Mouse (Mus musculus): ENCODE data around the gene Sned1. TPM values are rescaled to one million over a fixed set of nuclear protein-coding genes. Genes with fewer than 3 reads are reported as not detected.

Sned1 gene
- polyA plus RNA-seq, 1 experiment from 2014 or later = 0.21 TPM

- Histone ChIP-seq H3K9me3 (replicated peaks) (no peaks in the 10 kb centered on the region), H3K27ac (replicated peaks) (no peak overlapping the region), H3K9ac (no peak overlapping the region), H3K4me1 (replicated peaks) (no peaks in the 10 kb centered on the region), H3K4me3 (replicated peaks) (no peak overlapping the region), H3K4me2 (no peak overlapping the region), H3K27me3 (peaks cover 12% of the 10 kb centered on the region), H3K36me3 (replicated peaks) (no peaks in the 10 kb centered on the region)
- 62% methylated on average over 4 of the region's 4 CpGs for WGBS (ENCODE audit: insufficient replicate concordance)
- no peak for ATAC-seq (ENCODE audit: insufficient read depth)
Measured at GRCm38 (mm10) chr1:93229626-93230025, 6.0 kb upstream of the Sned1 start.

- H3K9me3 ChIP-seq (replicated peaks) = no peaks in the 10 kb centered on the region
- peak overlapping the region; percentile 48 for H3K4me3 ChIP-seq (replicated peaks)
- H3K27ac ChIP-seq (replicated peaks) = no peak overlapping the region
- peaks cover 4% of the 10 kb centered on the region; the same call in 1 of the 2 replicates for H3K4me1 ChIP-seq (replicated peaks)
- ATAC-seq (ENCODE audit: insufficient read depth) = no peak
- peaks cover 56% of the 10 kb centered on the region for H3K27me3 ChIP-seq
- no peak overlapping the region for H3K9ac ChIP-seq
- H3K4me2 ChIP-seq = peak overlapping the region; percentile 77
- no peaks in the 10 kb centered on the region for H3K36me3 ChIP-seq (replicated peaks)
- 10% methylated on average over 3 of the region's 3 CpGs for WGBS (ENCODE audit: insufficient replicate concordance)
Measured at GRCm38 (mm10) chr1:93236545-93236924, 894 bp downstream of the Sned1 start.

GRCm38 (mm10) chr1:93237676-93238075 lies 2.0 kb downstream of the Sned1 start:
- H3K9ac ChIP-seq = no peak overlapping the region
- H3K4me1 ChIP-seq (replicated peaks) = peaks cover 4% of the 10 kb centered on the region; the same call in 1 of the 2 replicates
- no peak overlapping the region for H3K4me2 ChIP-seq
- ATAC-seq (ENCODE audit: insufficient read depth) = no peak
- peaks cover 56% of the 10 kb centered on the region for H3K27me3 ChIP-seq
- no peak overlapping the region for H3K4me3 ChIP-seq (replicated peaks)
- WGBS (ENCODE audit: insufficient replicate concordance) = 74% methylated on average over 10 of the region's 10 CpGs
- no peaks in the 10 kb centered on the region for H3K9me3 ChIP-seq (replicated peaks)
- H3K27ac ChIP-seq (replicated peaks) = no peak overlapping the region
- no peaks in the 10 kb centered on the region for H3K36me3 ChIP-seq (replicated peaks)

- H3K4me2 ChIP-seq = no peak overlapping the region
- peaks cover 4% of the 10 kb centered on the region; the same call in 1 of the 2 replicates for H3K4me1 ChIP-seq (replicated peaks)
- H3K27me3 ChIP-seq = peaks cover 56% of the 10 kb centered on the region
- no peaks in the 10 kb centered on the region for H3K36me3 ChIP-seq (replicated peaks)
- H3K9ac ChIP-seq = no peak overlapping the region
- ATAC-seq (ENCODE audit: insufficient read depth) = no peak
- no peaks in the 10 kb centered on the region for H3K9me3 ChIP-seq (replicated peaks)
- no peak overlapping the region for H3K4me3 ChIP-seq (replicated peaks)
- WGBS (ENCODE audit: insufficient replicate concordance) = 40% methylated on average over 4 of the region's 4 CpGs
- no peak overlapping the region for H3K27ac ChIP-seq (replicated peaks)
Measured at GRCm38 (mm10) chr1:93238201-93238600, 2.6 kb downstream of the Sned1 start.

GRCm38 (mm10) chr1:93245936-93246335 lies 10.3 kb downstream of the Sned1 start:
- WGBS (ENCODE audit: insufficient replicate concordance) = 23% methylated on average over 2 of the region's 2 CpGs
- Histone ChIP-seq H3K4me1 (replicated peaks) (no peaks in the 10 kb centered on the region), H3K9me3 (replicated peaks) (no peaks in the 10 kb centered on the region), H3K27ac (replicated peaks) (no peak overlapping the region), H3K4me3 (replicated peaks) (no peak overlapping the region), H3K9ac (no peak overlapping the region), H3K36me3 (replicated peaks) (no peaks in the 10 kb centered on the region), H3K27me3 (no peaks in the 10 kb centered on the region), H3K4me2 (no peak overlapping the region)
- ATAC-seq (ENCODE audit: insufficient read depth) = no peak

- Histone ChIP-seq H3K4me1 (replicated peaks) (no peaks in the 10 kb centered on the region), H3K36me3 (replicated peaks) (no peaks in the 10 kb centered on the region), H3K4me3 (replicated peaks) (no peak overlapping the region), H3K27ac (replicated peaks) (no peak overlapping the region), H3K9me3 (replicated peaks) (no peaks in the 10 kb centered on the region), H3K27me3 (no peaks in the 10 kb centered on the region), H3K9ac (no peak overlapping the region), H3K4me2 (no peak overlapping the region)
- 29% methylated on average over 2 of the region's 2 CpGs for WGBS (ENCODE audit: insufficient replicate concordance)
- no peak for ATAC-seq (ENCODE audit: insufficient read depth)
Measured at GRCm38 (mm10) chr1:93252586-93252985, 16.9 kb downstream of the Sned1 start.

GRCm38 (mm10) chr1:93255761-93256160 lies 20.1 kb downstream of the Sned1 start:
- no peak overlapping the region for H3K27ac ChIP-seq (replicated peaks)
- H3K27me3 ChIP-seq = no peaks in the 10 kb centered on the region
- H3K4me3 ChIP-seq (replicated peaks) = no peak overlapping the region
- no peak overlapping the region for H3K9ac ChIP-seq
- no peaks in the 10 kb centered on the region for H3K36me3 ChIP-seq (replicated peaks)
- H3K4me2 ChIP-seq = no peak overlapping the region
- WGBS (ENCODE audit: insufficient replicate concordance) = 67% methylated on average over 7 of the region's 7 CpGs
- no peaks in the 10 kb centered on the region for H3K4me1 ChIP-seq (replicated peaks)
- H3K9me3 ChIP-seq (replicated peaks) = no peaks in the 10 kb centered on the region
- no peak for ATAC-seq (ENCODE audit: insufficient read depth)

GRCm38 (mm10) chr1:93257560-93257959 lies 21.9 kb downstream of the Sned1 start:
- no peak overlapping the region for H3K27ac ChIP-seq (replicated peaks)
- WGBS (ENCODE audit: insufficient replicate concordance) = 83% methylated on average over 1 of the region's 1 CpGs
- H3K9me3 ChIP-seq (replicated peaks) = no peaks in the 10 kb centered on the region
- no peaks in the 10 kb centered on the region for H3K4me1 ChIP-seq (replicated peaks)
- H3K36me3 ChIP-seq (replicated peaks) = no peaks in the 10 kb centered on the region
- no peak overlapping the region for H3K4me3 ChIP-seq (replicated peaks)
- H3K4me2 ChIP-seq = no peak overlapping the region
- H3K27me3 ChIP-seq = no peaks in the 10 kb centered on the region
- H3K9ac ChIP-seq = no peak overlapping the region
- no peak for ATAC-seq (ENCODE audit: insufficient read depth)

- H3K4me1 ChIP-seq (replicated peaks) = no peaks in the 10 kb centered on the region
- H3K4me2 ChIP-seq = no peak overlapping the region
- no peak overlapping the region for H3K9ac ChIP-seq
- no peaks in the 10 kb centered on the region for H3K9me3 ChIP-seq (replicated peaks)
- no peaks in the 10 kb centered on the region for H3K27me3 ChIP-seq
- no peaks in the 10 kb centered on the region for H3K36me3 ChIP-seq (replicated peaks)
- H3K4me3 ChIP-seq (replicated peaks) = no peak overlapping the region
- ATAC-seq (ENCODE audit: insufficient read depth) = no peak
- 29% methylated on average over 3 of the region's 3 CpGs for WGBS (ENCODE audit: insufficient replicate concordance)
- H3K27ac ChIP-seq (replicated peaks) = no peak overlapping the region
Measured at GRCm38 (mm10) chr1:93267207-93267606, 31.6 kb downstream of the Sned1 start.

GRCm38 (mm10) chr1:93268246-93268645 lies 32.6 kb downstream of the Sned1 start:
- Histone ChIP-seq H3K4me1 (replicated peaks) (no peaks in the 10 kb centered on the region), H3K27me3 (no peaks in the 10 kb centered on the region), H3K4me2 (no peak overlapping the region), H3K9ac (no peak overlapping the region), H3K27ac (replicated peaks) (no peak overlapping the region), H3K9me3 (replicated peaks) (no peaks in the 10 kb centered on the region), H3K4me3 (replicated peaks) (no peak overlapping the region), H3K36me3 (replicated peaks) (no peaks in the 10 kb centered on the region)
- 54% methylated on average over 2 of the region's 2 CpGs for WGBS (ENCODE audit: insufficient replicate concordance)
- ATAC-seq (ENCODE audit: insufficient read depth) = no peak

GRCm38 (mm10) chr1:93270516-93271240 lies 35.0 kb downstream of the Sned1 start:
- no peak overlapping the region for H3K4me3 ChIP-seq (replicated peaks)
- no peaks in the 10 kb centered on the region for H3K36me3 ChIP-seq (replicated peaks)
- H3K27ac ChIP-seq (replicated peaks) = no peak overlapping the region
- H3K4me1 ChIP-seq (replicated peaks) = no peaks in the 10 kb centered on the region
- 44% methylated on average over 3 of the region's 3 CpGs for WGBS (ENCODE audit: insufficient replicate concordance)
- no peaks in the 10 kb centered on the region for H3K9me3 ChIP-seq (replicated peaks)
- H3K9ac ChIP-seq = no peak overlapping the region
- no peaks in the 10 kb centered on the region for H3K27me3 ChIP-seq
- no peak for ATAC-seq (ENCODE audit: insufficient read depth)
- no peak overlapping the region for H3K4me2 ChIP-seq

- Histone ChIP-seq H3K4me2 (no peak overlapping the region), H3K9me3 (replicated peaks) (no peaks in the 10 kb centered on the region), H3K4me3 (replicated peaks) (no peak overlapping the region), H3K4me1 (replicated peaks) (no peaks in the 10 kb centered on the region), H3K36me3 (replicated peaks) (no peaks in the 10 kb centered on the region), H3K9ac (no peak overlapping the region), H3K27ac (replicated peaks) (no peak overlapping the region), H3K27me3 (no peaks in the 10 kb centered on the region)
- no peak for ATAC-seq (ENCODE audit: insufficient read depth)
- WGBS (ENCODE audit: insufficient replicate concordance) = 45% methylated on average over 6 of the region's 6 CpGs
Measured at GRCm38 (mm10) chr1:93271751-93272150, 36.1 kb downstream of the Sned1 start.

All from liver, embryonic 15.5 days (tissue).